Mouse (Mus musculus): ENCODE data around the gene Hemk1. TPM values are rescaled to one million over a fixed set of nuclear protein-coding genes. Genes with fewer than 3 reads are reported as not detected.

Hemk1 gene
- polyA plus RNA-seq, 1 experiment from 2014 or later = 14.0 TPM

- H3K4me3 ChIP-seq (ENCODE audit: low read depth, low read length) = no peak overlapping the region
- no peaks in the 10 kb centered on the region for H3K4me1 ChIP-seq (ENCODE audit: control insufficient read depth, insufficient read depth, low read length)
- no peak for ATAC-seq
- DNase-seq (ENCODE audit: low spot score) = no peak
- no peak overlapping the region for H3K4me2 ChIP-seq (ENCODE audit: low read length)
- no peaks in the 10 kb centered on the region for H3K27me3 ChIP-seq (replicated peaks; ENCODE audit: control insufficient read depth, insufficient read depth, low read length)
- H3K27ac ChIP-seq (ENCODE audit: low read depth, low read length) = no peak overlapping the region
- WGBS = 58% methylated on average over 7 of the region's 7 CpGs
- H3K36me3 ChIP-seq (ENCODE audit: control insufficient read depth, insufficient read depth, low read length) = no peaks in the 10 kb centered on the region
- H3K9ac ChIP-seq (ENCODE audit: low read length) = no peak overlapping the region
- no peaks in the 10 kb centered on the region for H3K9me3 ChIP-seq (replicated peaks; ENCODE audit: control insufficient read depth, low read length)
Observed at GRCm38 (mm10) chr9:107349321-107349720, 11.2 kb upstream of the Hemk1 start.

DNA sequence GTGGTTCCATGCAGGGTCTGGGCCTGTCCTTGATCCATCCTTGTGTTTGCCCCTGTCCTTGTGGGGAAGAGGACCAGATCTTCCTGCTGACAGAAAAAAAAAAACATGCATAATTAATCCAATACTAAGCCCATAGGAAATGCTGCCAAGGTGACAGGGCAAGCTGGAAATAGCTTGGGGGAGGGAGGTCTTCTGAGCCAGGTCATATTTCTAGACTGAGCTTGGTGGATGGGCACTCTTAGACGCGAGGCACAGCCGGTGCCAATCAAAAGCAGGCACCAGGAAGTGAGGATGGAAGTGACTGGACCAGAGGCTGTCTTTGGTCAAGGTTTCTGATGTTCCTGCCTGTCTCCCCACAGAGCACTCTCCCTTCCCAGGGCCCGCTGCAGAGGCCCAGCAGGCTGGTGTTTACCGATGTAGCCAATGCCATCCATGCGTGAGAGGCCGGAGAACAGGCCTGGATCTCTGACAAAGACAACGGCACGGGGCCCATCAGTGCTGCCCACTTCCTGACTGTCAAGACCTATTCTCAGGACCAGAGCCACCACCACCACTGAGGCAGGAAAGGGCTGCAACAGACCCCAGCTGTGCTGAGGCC, 9.5 kb upstream of the Hemk1 start:
- Histone ChIP-seq H3K27ac (ENCODE audit: low read depth, low read length) (no peak overlapping the region), H3K4me1 (ENCODE audit: control insufficient read depth, insufficient read depth, low read length) (no peaks in the 10 kb centered on the region), H3K9ac (ENCODE audit: low read length) (no peak overlapping the region), H3K4me2 (ENCODE audit: low read length) (no peak overlapping the region), H3K27me3 (replicated peaks; ENCODE audit: control insufficient read depth, insufficient read depth, low read length) (no peaks in the 10 kb centered on the region), H3K36me3 (ENCODE audit: control insufficient read depth, insufficient read depth, low read length) (no peaks in the 10 kb centered on the region), H3K9me3 (replicated peaks; ENCODE audit: control insufficient read depth, low read length) (no peaks in the 10 kb centered on the region), H3K4me3 (ENCODE audit: low read depth, low read length) (no peak overlapping the region)
- ATAC-seq (no peak), DNase-seq (ENCODE audit: low spot score) (no peak)
- whole genome bisulfite sequencing = 84% methylated on average over 9 of the region's 9 CpGs

DNA sequence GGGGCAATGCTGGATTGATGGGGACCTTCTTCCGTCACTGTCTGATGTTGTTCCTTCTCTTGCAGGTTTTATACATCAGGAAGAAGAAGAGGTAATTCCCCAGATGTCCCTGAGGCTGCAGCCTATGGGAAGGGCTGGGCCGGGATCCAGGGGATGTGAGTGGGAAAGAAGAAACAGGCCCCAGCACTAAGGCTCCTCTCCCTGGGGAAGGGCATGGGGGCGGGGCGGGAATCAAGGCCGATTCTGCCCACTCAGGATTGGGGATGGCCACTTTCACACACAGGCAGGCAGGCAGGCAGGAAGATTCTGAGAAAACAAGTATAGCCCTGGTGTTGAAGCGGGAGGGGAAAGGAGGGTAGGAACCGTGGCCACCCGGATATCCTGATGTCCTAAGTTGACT, 7.9 kb upstream of the Hemk1 start:
- Histone ChIP-seq H3K9ac (ENCODE audit: low read length) (no peak overlapping the region), H3K27ac (ENCODE audit: low read depth, low read length) (no peak overlapping the region), H3K9me3 (replicated peaks; ENCODE audit: control insufficient read depth, low read length) (no peaks in the 10 kb centered on the region), H3K4me1 (ENCODE audit: control insufficient read depth, insufficient read depth, low read length) (peaks cover 1% of the 10 kb centered on the region; the same call in 1 of the 2 replicates), H3K4me3 (ENCODE audit: low read depth, low read length) (no peak overlapping the region), H3K4me2 (ENCODE audit: low read length) (no peak overlapping the region), H3K36me3 (ENCODE audit: control insufficient read depth, insufficient read depth, low read length) (no peaks in the 10 kb centered on the region), H3K27me3 (replicated peaks; ENCODE audit: control insufficient read depth, insufficient read depth, low read length) (no peaks in the 10 kb centered on the region)
- ATAC-seq = no peak
- 95% methylated on average over 8 of the region's 8 CpGs for WGBS
- DNase-seq (ENCODE audit: low spot score) = no peak

GRCm38 (mm10) chr9:107344027-107344426, 5.9 kb upstream of the Hemk1 start:
- Histone ChIP-seq H3K4me1 (ENCODE audit: control insufficient read depth, insufficient read depth, low read length) (peaks cover 5% of the 10 kb centered on the region), H3K4me2 (ENCODE audit: low read length) (no peak overlapping the region), H3K27me3 (replicated peaks; ENCODE audit: control insufficient read depth, insufficient read depth, low read length) (no peaks in the 10 kb centered on the region), H3K4me3 (ENCODE audit: low read depth, low read length) (no peak overlapping the region), H3K9me3 (replicated peaks; ENCODE audit: control insufficient read depth, low read length) (no peaks in the 10 kb centered on the region), H3K9ac (ENCODE audit: low read length) (no peak overlapping the region), H3K27ac (ENCODE audit: low read depth, low read length) (no peak overlapping the region), H3K36me3 (ENCODE audit: control insufficient read depth, insufficient read depth, low read length) (no peaks in the 10 kb centered on the region)
- ATAC-seq = no peak
- no peak for DNase-seq (ENCODE audit: low spot score)
- WGBS = 72% methylated on average over 6 of the region's 6 CpGs

- no peaks in the 10 kb centered on the region for H3K27me3 ChIP-seq (replicated peaks; ENCODE audit: control insufficient read depth, insufficient read depth, low read length)
- no peak overlapping the region for H3K4me3 ChIP-seq (ENCODE audit: low read depth, low read length)
- ATAC-seq (no peak), DNase-seq (ENCODE audit: low spot score) (no peak)
- H3K4me1 ChIP-seq (ENCODE audit: control insufficient read depth, insufficient read depth, low read length) = peaks cover 7% of the 10 kb centered on the region
- no peak overlapping the region for H3K27ac ChIP-seq (ENCODE audit: low read depth, low read length)
- no peak overlapping the region for H3K9ac ChIP-seq (ENCODE audit: low read length)
- no peaks in the 10 kb centered on the region for H3K36me3 ChIP-seq (ENCODE audit: control insufficient read depth, insufficient read depth, low read length)
- 69% methylated on average over 8 of the region's 8 CpGs for WGBS
- H3K4me2 ChIP-seq (ENCODE audit: low read length) = no peak overlapping the region
- no peaks in the 10 kb centered on the region for H3K9me3 ChIP-seq (replicated peaks; ENCODE audit: control insufficient read depth, low read length)
Observed at GRCm38 (mm10) chr9:107343146-107343943, 5.2 kb upstream of the Hemk1 start.

GRCm38 (mm10) chr9:107342201-107342709, 4.1 kb upstream of the Hemk1 start:
- Histone ChIP-seq H3K4me1 (ENCODE audit: control insufficient read depth, insufficient read depth, low read length) (peaks cover 13% of the 10 kb centered on the region), H3K4me3 (ENCODE audit: low read depth, low read length) (no peak overlapping the region), H3K27me3 (replicated peaks; ENCODE audit: control insufficient read depth, insufficient read depth, low read length) (no peaks in the 10 kb centered on the region), H3K9ac (ENCODE audit: low read length) (no peak overlapping the region), H3K27ac (ENCODE audit: low read depth, low read length) (no peak overlapping the region), H3K36me3 (ENCODE audit: control insufficient read depth, insufficient read depth, low read length) (no peaks in the 10 kb centered on the region), H3K9me3 (replicated peaks; ENCODE audit: control insufficient read depth, low read length) (no peaks in the 10 kb centered on the region), H3K4me2 (ENCODE audit: low read length) (no peak overlapping the region)
- ATAC-seq (no peak), DNase-seq (ENCODE audit: low spot score) (no peak)
- WGBS = 88% methylated on average over 11 of the region's 11 CpGs

DNA sequence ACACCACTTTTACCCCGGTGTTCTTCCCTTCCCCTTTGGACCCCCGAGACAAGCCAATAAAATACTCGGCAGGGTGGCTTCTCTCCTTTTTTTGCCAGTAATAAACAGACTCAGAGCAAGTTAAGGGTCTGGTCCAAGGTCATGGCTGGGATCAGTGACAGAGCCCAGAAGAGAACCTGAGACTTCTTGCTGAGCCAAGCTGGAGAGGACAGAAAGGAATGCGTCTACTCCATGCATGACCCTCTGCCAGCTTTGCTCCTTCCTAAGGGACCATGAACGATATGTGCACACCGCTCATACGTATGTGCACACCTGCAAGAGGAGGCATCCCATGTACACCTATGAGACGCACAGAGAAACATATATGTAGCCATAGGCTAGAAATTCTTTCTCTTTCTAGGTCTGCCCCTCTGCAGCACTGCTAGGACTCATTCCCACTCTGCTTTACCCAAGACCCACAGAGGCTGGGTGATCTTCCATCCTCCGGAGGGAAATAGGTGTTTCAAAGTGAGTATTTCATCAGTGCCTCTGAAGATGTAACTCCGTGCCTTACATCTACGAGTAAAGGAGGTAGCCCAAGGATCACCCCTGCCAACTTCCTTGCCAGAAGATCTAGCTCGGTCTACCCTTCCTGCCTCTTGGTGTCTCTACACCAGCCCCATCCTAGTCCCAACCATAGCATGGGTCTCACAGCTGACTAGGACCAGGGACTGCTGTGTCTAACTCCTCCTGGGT, 2.9 kb upstream of the Hemk1 start:
- Histone ChIP-seq H3K4me2 (ENCODE audit: low read length) (peak overlapping the region; percentile 64), H3K4me3 (ENCODE audit: low read depth, low read length) (peak overlapping the region; percentile 50), H3K36me3 (ENCODE audit: control insufficient read depth, insufficient read depth, low read length) (no peaks in the 10 kb centered on the region), H3K9me3 (replicated peaks; ENCODE audit: control insufficient read depth, low read length) (no peaks in the 10 kb centered on the region), H3K27ac (ENCODE audit: low read depth, low read length) (no peak overlapping the region), H3K4me1 (ENCODE audit: control insufficient read depth, insufficient read depth, low read length) (peaks cover 13% of the 10 kb centered on the region), H3K9ac (ENCODE audit: low read length) (peak overlapping the region; percentile 62), H3K27me3 (replicated peaks; ENCODE audit: control insufficient read depth, insufficient read depth, low read length) (no peaks in the 10 kb centered on the region)
- WGBS = 54% methylated on average over 12 of the region's 12 CpGs
- no peak for DNase-seq (ENCODE audit: low spot score)
- no peak for ATAC-seq

DNA sequence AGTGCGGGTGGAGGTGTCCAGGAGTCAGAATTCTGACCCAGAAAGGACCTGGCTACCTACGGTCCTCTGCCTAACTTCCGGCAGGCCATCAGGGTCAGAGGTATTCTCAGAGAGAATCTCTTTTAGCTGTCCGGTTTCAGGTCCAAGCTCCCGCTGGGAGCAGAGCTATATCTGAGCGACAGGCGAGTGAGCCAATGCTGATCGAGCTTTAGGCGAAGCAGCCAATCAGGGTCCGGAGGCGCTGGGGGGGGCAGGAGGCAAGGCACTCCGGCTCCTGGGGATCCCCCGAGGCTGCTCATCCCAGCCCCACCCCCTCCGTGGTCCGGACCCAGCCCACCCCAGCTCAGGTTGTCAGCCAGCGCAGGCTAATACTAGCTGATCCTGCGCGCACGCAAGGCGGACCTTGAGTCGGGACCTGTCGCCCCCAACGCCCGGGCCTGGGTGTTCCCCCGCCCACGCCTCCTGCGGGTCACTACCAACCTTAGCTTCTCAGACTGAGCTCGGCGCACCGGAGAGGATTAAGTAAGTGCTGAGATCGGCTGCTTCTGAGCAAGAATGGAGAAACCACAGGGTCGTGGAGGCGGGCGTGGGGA, 2.2 kb upstream of the Hemk1 start, which contains the start of gene 6430571L13Rik:
Gene 6430571L13Rik (plus strand): TSS at position 336 of the 593 bp plus-strand sequence.
- peak; percentile 97 for DNase-seq (ENCODE audit: low spot score)
- no peaks in the 10 kb centered on the region for H3K36me3 ChIP-seq (ENCODE audit: control insufficient read depth, insufficient read depth, low read length)
- H3K4me2 ChIP-seq (ENCODE audit: low read length) = peak within 1 kb of the TSS; percentile 64
- H3K4me1 ChIP-seq (ENCODE audit: control insufficient read depth, insufficient read depth, low read length) = peaks cover 13% of the 10 kb centered on the region
- H3K27ac ChIP-seq (ENCODE audit: low read depth, low read length) = no peak within 1 kb of the TSS
- H3K27me3 ChIP-seq (replicated peaks; ENCODE audit: control insufficient read depth, insufficient read depth, low read length) = no peaks in the 10 kb centered on the region
- H3K4me3 ChIP-seq (ENCODE audit: low read depth, low read length) = peak within 1 kb of the TSS; percentile 50
- peak within 1 kb of the TSS; percentile 62 for H3K9ac ChIP-seq (ENCODE audit: low read length)
- H3K9me3 ChIP-seq (replicated peaks; ENCODE audit: control insufficient read depth, low read length) = no peaks in the 10 kb centered on the region
- under 1% methylated on average over 34 of the region's 34 CpGs for WGBS
- peak; percentile 97 for ATAC-seq

All from forebrain, embryonic 14.5 days (tissue).